Mouse (Mus musculus) G1E-ER4 (cell line): ENCODE data around the gene Clec12a. TPM values are rescaled to one million over a fixed set of nuclear protein-coding genes. Genes with fewer than 3 reads are reported as not detected.
"Not testable (repeated sequence)": the region's sequence is repeated elsewhere in the genome, so short reads cannot be mapped to it uniquely, and the experiment has no call there.

Source experiments
- GATA1 ChIP-seq: IDR thresholded peaks from one replicate; pipeline ENCODE4 v1.8.0; 2012; ENCODE audit warnings: low read length, inconsistent platforms
- polyA plus RNA-seq: library from polyadenylated mRNA; stranded (reverse); fragments of >175 nt; gene quantifications from 2 replicates; pipeline ENCODE4 v1.2.3, GENCODE M21; 2012

Gene Clec12a
- polyA plus RNA-seq: not detected in 2 replicates

GRCm38 (mm10) chr6:129342391-129342790 is at the start of gene Clec12a:
Gene Clec12a, plus strand, starts transcription at chr6:129342691.
- TF ChIP-seq GATA1: not testable (repeated sequence)

- TF ChIP-seq GATA1: no peak
Measured at GRCm38 (mm10) chr6:129304180-129304579, 38.3 kb upstream of the Clec12a start.

GRCm38 (mm10) chr6:129312499-129312898 is 30.0 kb upstream of the Clec12a start:
- TF ChIP-seq GATA1: no peak

DNA sequence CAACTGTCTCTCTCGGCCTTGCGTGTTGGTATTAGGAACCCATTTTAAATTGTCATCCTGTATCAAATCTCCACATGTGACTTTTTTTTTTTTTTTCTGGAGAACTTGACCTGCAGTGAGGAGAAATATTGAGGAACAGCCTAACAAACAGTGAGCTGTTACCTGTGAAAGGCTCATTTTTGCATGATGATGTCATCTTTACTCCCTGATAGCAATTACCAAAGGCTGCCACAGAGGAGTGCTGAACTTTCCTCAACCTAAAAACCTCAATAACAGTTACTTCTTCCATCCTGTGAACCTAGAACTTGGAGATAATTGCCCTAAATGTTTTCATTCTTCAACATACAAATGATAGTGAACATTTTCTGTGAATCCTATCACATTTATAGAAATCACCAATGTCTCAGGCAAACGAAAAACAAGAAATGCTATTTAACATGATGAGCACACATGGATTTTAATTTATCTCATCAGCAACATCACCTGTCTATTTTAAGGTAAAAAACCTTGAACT is 27.8 kb upstream of the Clec12a start:
- no peak for TF ChIP-seq GATA1

DNA sequence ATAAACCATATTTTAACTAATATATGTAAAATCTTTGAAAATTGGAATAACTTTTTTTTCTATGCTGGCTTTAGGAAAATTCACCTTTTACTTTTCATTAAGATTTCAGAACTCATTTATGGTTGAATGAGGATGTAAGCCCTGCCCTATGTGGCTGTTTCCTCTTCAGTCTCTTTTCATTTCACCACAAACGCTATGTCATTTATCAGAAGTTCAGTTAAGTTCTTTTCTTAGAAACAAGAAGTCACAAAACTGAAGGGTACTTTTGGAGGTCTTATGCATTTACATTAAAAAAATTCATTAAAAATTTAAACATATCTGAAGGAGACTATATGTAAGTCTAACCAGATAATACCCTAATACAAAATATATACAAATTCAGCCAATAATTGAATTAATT is 26.8 kb upstream of the Clec12a start:
- no peak for TF ChIP-seq GATA1

GRCm38 (mm10) chr6:129316463-129316862 is 26.0 kb upstream of the Clec12a start:
- no peak for TF ChIP-seq GATA1

DNA sequence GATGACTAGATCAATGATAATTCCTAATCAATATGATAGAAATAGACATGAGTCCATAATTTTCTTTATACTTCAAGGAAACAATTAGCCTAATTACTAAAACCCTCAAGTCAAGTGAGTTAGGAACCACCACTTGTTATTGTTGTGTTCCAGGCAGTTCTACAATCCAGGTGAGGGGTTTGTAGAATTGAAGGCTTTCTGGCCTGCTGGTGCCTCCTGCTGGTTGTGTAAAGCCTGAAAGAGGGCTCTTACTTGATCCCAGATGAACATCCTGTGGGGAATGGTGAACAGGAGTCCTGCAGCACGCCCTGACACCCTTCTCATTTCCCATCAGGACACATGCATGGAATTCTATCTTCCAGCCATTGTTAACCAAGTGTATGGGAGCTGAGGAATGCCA is 24.1 kb upstream of the Clec12a start:
- no peak for TF ChIP-seq GATA1

DNA sequence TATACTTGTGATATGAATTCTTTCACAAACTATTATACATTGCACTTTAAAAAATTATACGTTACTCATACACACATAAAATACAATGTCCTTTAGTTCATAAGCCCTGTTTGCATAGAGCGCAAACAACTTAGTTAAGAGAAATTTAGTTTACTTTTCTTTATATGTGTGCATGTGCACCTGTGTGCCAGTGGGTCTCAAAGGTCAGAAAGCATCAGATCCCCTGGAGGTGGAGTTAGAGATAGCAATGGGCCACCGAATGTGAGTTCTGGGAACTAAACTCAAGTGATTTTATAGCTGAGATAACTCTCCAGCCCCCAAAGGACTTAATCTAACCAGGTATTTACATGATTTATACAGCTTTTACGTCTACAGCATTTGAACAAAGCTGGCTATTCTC is 23.2 kb upstream of the Clec12a start:
- TF ChIP-seq GATA1: no peak

DNA sequence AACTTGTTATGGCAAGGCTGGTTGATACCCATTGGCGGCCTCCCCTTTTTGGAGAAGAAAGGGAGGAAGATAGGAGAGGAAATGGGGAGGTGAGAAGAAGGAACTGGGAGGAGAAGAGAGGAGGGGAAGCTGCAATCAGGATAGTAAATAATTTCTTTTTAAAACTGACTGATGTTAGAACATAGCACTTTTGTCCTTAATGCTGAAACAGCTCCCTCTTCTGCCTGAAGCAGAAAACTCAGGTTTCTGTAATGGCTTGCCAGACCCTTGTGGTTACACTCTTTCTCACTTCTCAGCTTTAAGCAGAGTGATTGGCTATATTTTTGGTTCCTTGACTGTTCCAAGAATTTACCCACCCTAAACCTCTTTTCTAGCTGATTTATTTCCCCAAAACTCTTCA is 16.5 kb upstream of the Clec12a start:
- TF ChIP-seq GATA1: no peak

DNA sequence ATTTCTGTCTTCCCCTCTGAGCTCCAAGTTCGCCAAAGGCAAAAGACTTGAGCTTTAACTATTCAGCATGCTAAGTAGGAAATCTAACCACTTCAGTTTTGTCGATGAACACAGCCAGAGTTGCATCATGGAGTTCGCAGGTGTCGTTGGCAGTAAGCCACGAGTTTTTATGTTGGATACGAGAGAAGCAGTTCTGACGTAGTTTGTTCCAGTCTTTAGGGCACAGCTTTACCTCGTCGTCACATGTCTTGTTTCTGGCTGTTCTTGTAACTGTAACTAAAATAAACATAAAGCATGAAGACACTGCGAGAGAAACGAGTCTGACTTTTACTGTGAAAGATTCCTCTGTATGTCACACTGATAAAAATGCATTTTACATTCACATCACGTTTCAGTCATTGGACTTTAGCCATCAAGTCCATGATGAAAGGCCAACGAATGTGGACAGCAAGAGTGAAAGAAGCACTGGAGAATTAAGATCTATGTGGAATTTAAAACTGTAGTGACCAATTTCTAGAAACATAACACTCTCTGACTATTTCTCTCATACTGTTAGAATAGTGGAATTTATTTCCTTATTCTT is 15.8 kb upstream of the Clec12a start:
- TF ChIP-seq GATA1: no peak

GRCm38 (mm10) chr6:129331610-129332009 is 10.9 kb upstream of the Clec12a start, which contains the start of gene 4922502D21Rik:
Gene 4922502D21Rik, minus strand, starts transcription at chr6:129331796.
- TF ChIP-seq GATA1: no peak

GRCm38 (mm10) chr6:129333674-129334078 is 8.8 kb upstream of the Clec12a start:
- no peak for TF ChIP-seq GATA1

- no peak for TF ChIP-seq GATA1
Measured at GRCm38 (mm10) chr6:129337751-129338150, 4.7 kb upstream of the Clec12a start.

DNA sequence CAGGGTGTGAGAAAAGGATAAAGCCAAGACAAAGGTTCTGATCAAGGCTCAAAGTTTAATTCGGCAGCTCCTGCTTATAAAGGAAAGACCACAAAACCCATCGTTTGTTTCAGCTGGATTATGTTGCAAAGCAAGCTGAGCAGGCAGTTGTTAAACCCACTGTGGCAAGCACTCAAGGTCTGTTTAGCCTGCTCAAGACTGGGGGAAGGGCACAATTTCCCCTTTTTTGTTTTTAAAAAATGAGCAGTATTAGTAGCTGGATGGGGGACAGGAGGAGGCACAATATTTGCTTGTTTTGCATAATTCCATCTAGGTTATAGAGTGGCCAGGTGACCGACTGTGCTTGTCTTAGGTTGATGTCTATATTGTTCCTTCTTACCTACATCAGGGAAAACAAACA is 1.9 kb downstream of the Clec12a start:
- no peak for TF ChIP-seq GATA1

DNA sequence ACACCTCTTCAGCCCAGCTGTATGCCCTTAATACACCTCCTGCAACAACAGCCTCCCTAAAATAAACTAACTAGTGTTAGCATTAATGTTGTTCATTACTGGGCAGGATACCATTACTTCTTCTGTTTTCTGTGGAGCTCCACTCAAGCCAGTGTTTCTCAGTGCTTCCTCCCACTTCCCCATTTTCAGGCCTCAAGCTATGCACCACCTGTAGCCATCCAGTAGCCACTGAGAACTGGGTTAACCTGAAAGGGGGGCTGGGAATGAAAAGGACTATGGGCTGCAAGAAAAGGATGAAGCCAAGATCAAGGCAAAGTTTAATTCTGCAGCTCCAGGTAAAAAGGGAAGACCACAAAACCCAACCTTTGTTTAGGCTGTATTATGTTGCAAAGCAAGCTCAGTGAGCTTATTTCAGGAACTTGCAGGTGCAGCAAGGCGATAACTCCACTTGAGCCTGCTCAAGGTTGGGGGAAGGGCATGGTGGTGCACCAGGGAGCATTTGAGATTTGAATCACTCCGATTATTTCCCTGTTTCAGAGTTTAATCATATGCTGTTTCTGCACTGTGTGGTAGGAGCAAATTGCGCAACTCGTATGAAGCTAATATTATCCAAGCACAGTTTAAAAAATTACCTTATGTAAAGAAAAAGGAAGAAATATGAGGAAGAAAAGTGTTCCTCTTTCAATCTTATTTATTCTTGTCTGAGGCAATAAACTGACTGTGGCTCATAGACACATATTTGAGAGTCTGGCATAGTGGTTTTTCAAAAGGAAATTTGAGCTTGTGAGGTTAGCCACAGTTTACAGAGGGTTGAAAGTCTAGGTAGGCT is 7.2 kb downstream of the Clec12a start:
- no peak for TF ChIP-seq GATA1

DNA sequence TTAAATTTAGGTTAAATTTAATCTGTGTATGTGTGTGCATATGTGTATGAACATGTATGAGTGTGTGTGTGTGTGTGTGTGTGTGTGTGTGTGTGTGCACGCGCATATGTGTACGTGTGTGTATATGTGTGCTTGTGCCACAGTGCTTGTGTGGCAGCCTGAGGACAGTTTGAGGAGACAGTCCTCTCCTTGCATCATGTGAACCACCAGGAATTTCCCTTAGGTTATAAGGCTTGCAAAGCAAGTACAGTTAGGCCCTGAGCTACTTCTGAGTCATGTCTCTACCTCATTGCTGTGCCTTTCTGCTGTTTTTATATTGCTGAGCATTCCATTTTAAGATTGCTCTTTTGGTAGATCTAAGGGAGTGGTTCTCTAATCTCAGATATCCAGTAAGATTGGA is 8.6 kb downstream of the Clec12a start:
- no peak for TF ChIP-seq GATA1

DNA sequence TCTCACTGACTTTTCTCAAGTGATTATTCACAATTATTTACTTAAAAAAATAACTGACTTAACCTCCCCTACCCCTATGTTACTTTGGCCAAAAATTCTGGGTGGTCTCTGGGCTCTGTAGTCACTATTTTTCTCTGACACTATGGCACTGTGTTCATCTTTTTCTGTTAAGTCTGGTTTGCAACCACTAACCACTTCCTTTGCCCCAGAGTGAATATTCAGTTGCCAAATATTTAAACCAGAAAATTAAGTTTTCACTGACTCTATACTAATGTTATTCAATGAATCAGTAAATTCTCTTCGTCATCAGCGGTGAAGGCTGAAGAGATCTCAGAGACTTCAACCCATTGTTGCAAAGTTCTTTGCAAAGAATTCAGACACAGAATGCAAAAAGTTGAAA is 13.3 kb downstream of the Clec12a start:
- TF ChIP-seq GATA1: no peak

DNA sequence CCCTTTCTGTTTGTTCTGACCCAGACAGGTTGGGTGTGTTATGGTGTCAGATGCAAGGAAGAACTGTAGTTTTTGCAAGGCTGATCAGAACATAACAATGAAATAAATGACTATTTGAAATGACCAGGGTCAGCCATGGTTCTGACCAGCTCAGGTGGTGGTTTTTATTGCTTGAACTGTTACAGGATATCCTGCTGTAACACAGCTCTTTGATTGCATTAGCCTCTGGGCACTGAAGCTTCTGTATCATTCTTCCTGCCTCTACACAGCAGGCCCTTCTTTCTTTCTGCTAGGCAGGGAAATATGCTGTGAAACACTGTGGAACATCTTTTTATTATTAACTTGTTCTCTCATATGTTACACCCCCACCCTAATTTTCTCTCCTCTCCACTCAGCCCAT is 13.9 kb downstream of the Clec12a start:
- no peak for TF ChIP-seq GATA1
